Mouse (Mus musculus) liver, postnatal 0 days (tissue): Measurements from ENCODE around the gene Fcor. TPM values are rescaled to one million over a fixed set of nuclear protein-coding genes. Genes with fewer than 3 reads are reported as not detected.

Experiments used
- ATAC-seq: fragments of 200-750 bp; cut with Nextera tagmentation; 2 replicates; pipeline ENCODE4 v1.8.0; 2017; ENCODE audit warnings: mild to moderate bottlenecking, moderate library complexity
- DNase-seq: peaks from one replicate; pipeline ENCODE4 v3.0.0-alpha.2; 2016
- H3K27ac ChIP-seq: fragments of 300-500 bp; sonication (generic); 2 replicates; pipeline ENCODE4 v1.5.1; 2014; ENCODE audit warnings: antibody characterized with exemption, moderate library complexity, mild to moderate bottlenecking, low read depth
- H3K27me3 ChIP-seq: fragments of 300-500 bp; sonication (generic); 2 replicates; pipeline ENCODE4 v1.6.1; 2014; ENCODE audit warnings: low read length, control low read depth, mixed read lengths; ENCODE audit not compliant: insufficient read depth
- H3K36me3 ChIP-seq: fragments of 300-500 bp; sonication (generic); replicated peaks from 2 replicates; pipeline ENCODE4 v1.6.1; 2014; ENCODE audit warnings: mild to moderate bottlenecking, control low read depth, low read length, moderate library complexity, mixed read lengths; ENCODE audit not compliant: insufficient read depth
- H3K4me1 ChIP-seq: fragments of 300-500 bp; sonication (generic); 2 replicates; pipeline ENCODE4 v1.6.1; 2014; ENCODE audit warnings: antibody characterized with exemption, mild to moderate bottlenecking, control low read depth; ENCODE audit not compliant: insufficient read depth
- H3K4me2 ChIP-seq: fragments of 300-500 bp; sonication (generic); 2 replicates; pipeline ENCODE4 v1.6.1; 2014; ENCODE audit warnings: low read depth, mild to moderate bottlenecking, low read length, moderate library complexity, mixed read lengths
- H3K4me3 ChIP-seq: fragments of 300-500 bp; sonication (generic); 2 replicates; pipeline ENCODE4 v1.5.1; 2014; ENCODE audit warnings: low read depth, low read length
- H3K9ac ChIP-seq: fragments of 300-500 bp; sonication (generic); replicated peaks from 2 replicates; pipeline ENCODE4 v1.6.1; 2014; ENCODE audit warnings: mild to moderate bottlenecking, moderate library complexity
- H3K9me3 ChIP-seq: fragments of 300-500 bp; sonication (generic); 2 replicates; pipeline ENCODE4 v1.6.1; 2016; ENCODE audit warnings: mild to moderate bottlenecking, control low read depth, low read length, mixed read lengths
- CTCF ChIP-seq: sonication (generic); IDR thresholded peaks from 2 replicates; pipeline ENCODE4 v1.5.1; 2016; ENCODE audit warnings: antibody characterized with exemption, low read depth
- EP300 ChIP-seq: IDR thresholded peaks from 2 replicates; pipeline ENCODE4 v1.6.1; 2016; ENCODE audit warnings: antibody characterized with exemption, low read depth, mild to moderate bottlenecking
- WGBS: fragments of 180-500 bp; shearing (Covaris S2); extraction: QIAGEN DNeasy Blood & Tissue Kit; methylation state at CpG from one replicate; pipeline ENCODE4 v1.1.7; 2014; ENCODE audit not compliant: insufficient replicate concordance; 5-methylcytosine and 5-hydroxymethylcytosine counted together
- polyA plus RNA-seq: library from polyadenylated mRNA; unstranded; fragments of >200 nt; fragmentation: Nextera tagmentation; extraction: Ambion mirVana; gene quantifications from 2 replicates; pipeline ENCODE4 v1.2.1, GENCODE M21; 2015

Gene Fcor
- polyA plus RNA-seq = 2.7 and 3.4 TPM in 2 replicates

DNA sequence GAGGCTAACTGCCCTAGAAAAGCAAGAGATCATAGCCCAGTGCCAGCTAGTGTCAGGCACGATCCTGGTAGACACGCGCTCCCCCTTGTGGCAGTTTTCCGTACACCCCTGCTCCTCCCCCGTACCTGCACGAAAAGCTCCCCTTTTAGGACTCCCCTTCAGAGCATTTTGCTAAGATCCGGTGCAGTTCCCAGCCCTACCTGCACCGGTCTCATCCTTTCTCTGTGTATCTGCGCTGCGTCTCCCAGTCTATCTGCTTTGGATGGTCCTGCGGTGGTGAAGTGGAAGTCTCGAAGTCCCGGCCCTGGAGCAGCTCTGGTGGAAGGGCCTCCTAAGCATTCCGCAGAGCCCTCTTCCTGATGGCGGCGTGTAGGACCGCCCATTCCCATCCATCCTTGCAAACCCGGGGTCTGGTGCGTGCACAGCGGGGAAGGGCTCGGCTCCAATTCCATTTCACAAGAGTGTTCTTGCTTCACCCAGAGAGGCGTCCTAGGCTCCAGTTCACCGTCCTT lies at the start of gene Fcor:
Gene Fcor (minus strand): TSS at position 383 of the 512 bp plus-strand sequence.
- TF ChIP-seq CTCF (peak; percentile 95), EP300 (0 out of 2 replicates have a peak, but pooled peaks have one; percentile 11)

GRCm38 (mm10) chr8:3721041-3721440 lies 48.9 kb upstream of the Fcor start:
- H3K4me1 ChIP-seq = no peaks in the 10 kb centered on the region
- H3K9me3 ChIP-seq = no peaks in the 10 kb centered on the region
- ATAC-seq (no peak), DNase-seq (no peak)
- no peaks in the 10 kb centered on the region for H3K36me3 ChIP-seq
- no peak overlapping the region for H3K27ac ChIP-seq
- H3K27me3 ChIP-seq = no peaks in the 10 kb centered on the region
- TF ChIP-seq EP300 = no peak
- no peak for TF ChIP-seq CTCF
- H3K4me2 ChIP-seq = no peak overlapping the region
- no peak overlapping the region for H3K4me3 ChIP-seq
- no peak overlapping the region for H3K9ac ChIP-seq
- WGBS = 51% methylated on average over 1 of the region's 1 CpGs

More for the DNA sequence above, at the start of gene Fcor:
- peak within 1 kb of the TSS; percentile 47 for H3K9ac ChIP-seq
- H3K9me3 ChIP-seq = no peaks in the 10 kb centered on the region
- peak within 1 kb of the TSS; percentile 54 for H3K4me3 ChIP-seq
- H3K27me3 ChIP-seq = no peaks in the 10 kb centered on the region
- DNase-seq = peak; percentile 88
- WGBS = 2% methylated on average over 23 of the region's 23 CpGs
- no peaks in the 10 kb centered on the region for H3K36me3 ChIP-seq
- peak within 1 kb of the TSS; percentile 1; the same call in 1 of the 2 replicates for H3K27ac ChIP-seq
- peaks cover 8% of the 10 kb centered on the region for H3K4me1 ChIP-seq
- ATAC-seq = peak; percentile 66
- peak within 1 kb of the TSS; percentile 82 for H3K4me2 ChIP-seq

DNA sequence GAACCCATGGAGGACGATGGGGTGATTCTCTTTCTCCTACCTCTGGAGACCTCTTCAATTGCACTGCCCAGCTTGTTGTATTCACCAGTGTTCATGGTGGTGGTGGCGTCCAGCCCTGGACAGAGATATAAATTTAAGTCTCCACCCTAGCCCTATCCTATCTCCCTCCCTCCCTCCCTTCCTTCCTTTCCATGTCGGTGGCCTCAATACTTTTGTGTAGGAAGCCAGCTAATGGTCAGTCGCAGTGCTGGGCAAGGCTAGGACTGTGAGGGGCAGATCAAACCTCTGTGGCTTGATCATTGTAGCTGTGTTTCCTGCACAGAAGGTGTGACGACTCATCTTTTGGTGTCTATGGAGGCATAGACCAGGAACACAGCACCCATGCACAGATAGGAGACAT lies 48.4 kb upstream of the Fcor start, which contains the start of gene Clec4g:
Gene Clec4g (minus strand): TSS at position 101 of the 400 bp plus-strand sequence.
- Histone ChIP-seq H3K9ac (no peak within 1 kb of the TSS), H3K4me3 (no peak within 1 kb of the TSS), H3K4me1 (no peaks in the 10 kb centered on the region), H3K9me3 (no peaks in the 10 kb centered on the region), H3K27me3 (no peaks in the 10 kb centered on the region), H3K27ac (no peak within 1 kb of the TSS; the same call in 1 of the 2 replicates), H3K36me3 (no peaks in the 10 kb centered on the region), H3K4me2 (no peak within 1 kb of the TSS)
- 54% methylated on average over 5 of the region's 5 CpGs for WGBS
- no peak for ATAC-seq
- no peak for TF ChIP-seq CTCF
- TF ChIP-seq EP300 = no peak
- DNase-seq = no peak

- Histone ChIP-seq H3K9me3 (no peaks in the 10 kb centered on the region), H3K4me3 (no peak overlapping the region), H3K4me1 (no peaks in the 10 kb centered on the region), H3K27ac (no peak overlapping the region), H3K36me3 (no peaks in the 10 kb centered on the region), H3K9ac (no peak overlapping the region), H3K4me2 (no peak overlapping the region), H3K27me3 (no peaks in the 10 kb centered on the region)
- TF ChIP-seq EP300 (no peak), CTCF (peak; percentile 99)
- peak; percentile 80 for DNase-seq
- ATAC-seq = peak; percentile 74
- WGBS = 14% methylated on average over 14 of the region's 14 CpGs
Measured at GRCm38 (mm10) chr8:3718559-3718958, 46.4 kb upstream of the Fcor start.

- H3K36me3 ChIP-seq = no peaks in the 10 kb centered on the region
- H3K4me1 ChIP-seq = no peaks in the 10 kb centered on the region
- H3K27ac ChIP-seq = no peak overlapping the region
- no peak overlapping the region for H3K4me2 ChIP-seq
- no peaks in the 10 kb centered on the region for H3K9me3 ChIP-seq
- TF ChIP-seq EP300 (no peak), CTCF (no peak)
- H3K27me3 ChIP-seq = no peaks in the 10 kb centered on the region
- ATAC-seq (no peak), DNase-seq (no peak)
- H3K4me3 ChIP-seq = no peak overlapping the region
- WGBS = 66% methylated on average over 12 of the region's 12 CpGs
- H3K9ac ChIP-seq = no peak overlapping the region
Measured at GRCm38 (mm10) chr8:3717321-3717954, 45.3 kb upstream of the Fcor start.

- TF ChIP-seq EP300 (peak; percentile 67), CTCF (no peak)
- DNase-seq (no peak), ATAC-seq (peak; percentile 41; the same call in 1 of the 2 replicates)
- H3K9me3 ChIP-seq = no peaks in the 10 kb centered on the region
- 13% methylated on average over 2 of the region's 2 CpGs for WGBS
- no peak overlapping the region for H3K4me3 ChIP-seq
- peak overlapping the region; percentile 3 for H3K27ac ChIP-seq
- H3K36me3 ChIP-seq = no peaks in the 10 kb centered on the region
- no peak overlapping the region for H3K9ac ChIP-seq
- H3K4me1 ChIP-seq = peaks cover 11% of the 10 kb centered on the region
- H3K4me2 ChIP-seq = peak overlapping the region; percentile 22
- H3K27me3 ChIP-seq = no peaks in the 10 kb centered on the region
Measured at GRCm38 (mm10) chr8:3711646-3712045, 39.5 kb upstream of the Fcor start.
